ENCODE assay signal across 9 mouse cellular contexts in the genomic region with DNA sequence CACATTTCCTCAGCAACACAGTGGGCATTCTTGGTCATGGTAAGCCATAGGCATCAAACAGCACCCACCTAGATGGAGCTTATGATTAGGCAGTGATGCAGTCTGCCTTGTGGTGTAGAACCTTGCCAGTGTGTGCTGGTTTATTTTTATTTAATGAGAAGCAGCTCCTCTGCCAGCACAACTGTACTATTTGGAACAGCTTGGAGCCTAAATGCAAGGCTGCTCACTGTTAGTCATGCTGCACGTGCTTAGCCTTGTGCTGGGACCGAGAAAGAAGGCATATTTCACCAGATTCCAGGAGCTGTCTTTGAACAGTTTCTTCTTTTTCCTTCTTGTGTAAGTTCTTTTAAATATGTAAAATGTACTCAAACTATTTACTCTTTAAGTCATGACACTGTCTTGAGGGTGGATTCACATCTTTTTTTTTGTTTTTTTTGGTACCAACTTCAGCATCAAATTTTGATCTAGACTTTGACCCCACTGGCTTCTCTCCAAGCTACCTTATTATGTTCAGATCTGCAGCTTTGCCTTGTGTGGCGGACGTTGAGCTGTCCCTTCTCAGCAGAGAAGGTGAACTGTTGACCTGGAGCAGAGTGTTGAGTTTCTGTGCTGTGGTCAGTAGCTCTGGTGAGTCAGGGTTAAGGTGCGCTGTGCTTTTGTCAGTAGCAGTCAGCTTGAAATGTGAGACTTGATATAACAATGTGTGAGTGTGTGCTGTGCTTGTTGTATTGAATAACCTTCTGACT. TPM values are rescaled to one million over a fixed set of nuclear protein-coding genes. Genes with fewer than 3 reads are reported as not detected.
DNase-seq lines count a peak whose midpoint lies in the region; ATAC-seq and TF ChIP-seq lines count a peak whose summit lies in the region.
"Had no signal": no experiment of that assay in that cellular context is flagged by ENCODE, and none has a peak within 500 bp of the region (broad histone marks: within the 10 kb centered on the region; RNA-seq: fewer than 3 reads in every experiment).

No protein-coding gene starts in this region.

- TF ChIP-seq CTCF in brain, embryonic 14.5 days (IDR thresholded peaks at IDR 0.05; ENCODE audit: borderline replicate concordance, extremely low read depth, insufficient read depth, insufficient read length): no peak
- TF ChIP-seq CTCF in layer of hippocampus, adult 2 months (conservative IDR thresholded peaks at IDR 0.05): no peak

- no peaks in the 10 kb centered on the region for H3K27me3 ChIP-seq in hindbrain, embryonic 14.5 days (ENCODE audit: control insufficient read depth, insufficient read depth, low read length)

- H3K4me2 ChIP-seq in hindbrain, embryonic 14.5 days (replicated peaks): no peak overlapping the region

- peak overlapping the region; percentile 80 for H3K27ac ChIP-seq in layer of hippocampus, adult 2 months
- no peak overlapping the region for H3K27ac ChIP-seq in hindbrain, embryonic 14.5 days

- TF ChIP-seq POLR2A in brain, embryonic 14.5 days (IDR thresholded peaks at IDR 0.05; ENCODE audit: borderline replicate concordance, extremely low read depth, insufficient read depth, insufficient read length, poor library complexity, severe bottlenecking): no peak

- intact Hi-C loops in heart, postnatal 25 days (cut with DNase I): no loop called here

- H3K4me3 ChIP-seq in layer of hippocampus, adult 2 months: no peak overlapping the region
- no peak overlapping the region for H3K4me3 ChIP-seq in hindbrain, embryonic 14.5 days (replicated peaks; ENCODE audit: low read length)

- peaks cover 95% of the 10 kb centered on the region for H3K36me3 ChIP-seq in hindbrain, embryonic 14.5 days (replicated peaks; ENCODE audit: control insufficient read depth, insufficient read depth)

- no peak overlapping the region for H3K9ac ChIP-seq in hindbrain, embryonic 14.5 days

- peak; percentile 9 to 44 for DNase-seq in heart, adult 9 months (ENCODE audit: low spot score in 2 of 2)
- no peak for DNase-seq in heart, postnatal 25 days (ENCODE audit: low spot score)
- DNase-seq in brain, embryonic 14.5 days (ENCODE audit: low read depth): peak; percentile 30
- DNase-seq in layer of hippocampus, adult 2 months (ENCODE audit: low spot score in 2 of 2): peak; percentile 64 to 90
- DNase-seq in right cerebral cortex, postnatal 14 days: peak; percentile 71
- no peak for DNase-seq in cerebellum, adult 8-10 months
- DNase-seq in hindbrain, embryonic 14.5 days (ENCODE audit: low spot score): no peak

- 77% methylated on average over 5 of the region's 5 CpGs for WGBS in hindbrain, embryonic 14.5 days

- H3K4me1 ChIP-seq in hindbrain, embryonic 14.5 days (replicated peaks; ENCODE audit: control insufficient read depth, insufficient read depth, low read length): no peaks in the 10 kb centered on the region

- no peak for ATAC-seq in cerebellum, adult (ENCODE audit: insufficient number of reproducible peaks, low FRiP score, low TSS enrichment)
- no peak for ATAC-seq in hindbrain, embryonic 14.5 days (ENCODE audit: low FRiP score)

- no peaks in the 10 kb centered on the region for H3K9me3 ChIP-seq in hindbrain, embryonic 14.5 days (ENCODE audit: control insufficient read depth, low read length)
- H3K9me3 ChIP-seq: G1E had no signal

RNA-seq across cellular contexts. Expression of a gene that starts 46.6 kb away (rescaled TPM):
- total RNA-seq in heart, postnatal 25 days (2021): 10 to 100 TPM; 37.7 to 41.9 TPM
- 137 and 275 TPM in 2 replicates for polyA plus RNA-seq in brain, embryonic 14.5 days (2012; rRNA removed)
- 100 to 1,000 TPM; 130 to 140 TPM for total RNA-seq in layer of hippocampus, adult 2 months (2021)
- polyA plus RNA-seq in hindbrain, embryonic 14.5 days (2014; fragmentation: Nextera tagmentation; extraction: Ambion mirVana): 110 and 129 TPM in 2 replicates

Comparison
In these comparisons a context has a peak if more than half of its experiments do, and no peak if none do; other contexts are left out.
1. DNase-seq: peak in heart, adult 9 months (2 of 2), brain, embryonic 14.5 days (single experiment), layer of hippocampus, adult 2 months (2 of 2) and right cerebral cortex, postnatal 14 days (single experiment); none in heart, postnatal 25 days (single experiment), cerebellum, adult 8-10 months (single experiment) and hindbrain, embryonic 14.5 days (single experiment).